Mouse (Mus musculus) spleen, adult 2 months (tissue): ENCODE results near the gene Prrg4. TPM values are rescaled to one million over a fixed set of nuclear protein-coding genes. Genes with fewer than 3 reads are reported as not detected.
"Not testable (repeated sequence)": the region's sequence is repeated elsewhere in the genome, so short reads cannot be mapped to it uniquely, and the experiment has no call there.

Experiments used
- DNase-seq, 2 experiments: peaks; one replicate each; pipeline versions ENCODE4 v3.0.0 to v3.0.0-alpha.2; 2012 to 2021; ENCODE audit warnings: low spot score in 2 of 2, low read depth in 1 of 2
- H3K27ac ChIP-seq: fragments of 200-500 bp; 2 replicates; pipeline ENCODE4 v1.5.1; 2012; ENCODE audit warnings: low read length, inconsistent platforms; ENCODE audit not compliant: insufficient read depth
- H3K27me3 ChIP-seq: fragments of 200-500 bp; 2 replicates; pipeline ENCODE4 v1.6.1; 2012; ENCODE audit warnings: mild to moderate bottlenecking, moderate library complexity, low read length, inconsistent platforms; ENCODE audit not compliant: control insufficient read depth, insufficient read depth
- H3K36me3 ChIP-seq: fragments of 200-500 bp; 2 replicates; pipeline ENCODE4 v1.6.1; 2012; ENCODE audit warnings: mild to moderate bottlenecking, low read length, inconsistent platforms; ENCODE audit not compliant: control insufficient read depth, insufficient read depth
- H3K4me1 ChIP-seq: fragments of 200-500 bp; 2 replicates; pipeline ENCODE4 v1.6.1; 2011; ENCODE audit warnings: inconsistent platforms; ENCODE audit not compliant: control insufficient read depth, insufficient read depth, insufficient read length
- H3K4me3 ChIP-seq: fragments of 200-500 bp; 2 replicates; pipeline ENCODE4 v1.5.1; 2011; ENCODE audit warnings: mild to moderate bottlenecking, inconsistent platforms; ENCODE audit not compliant: insufficient read depth, insufficient read length; ENCODE audit errors: extremely low read depth
- CTCF ChIP-seq: fragments of 200-500 bp; IDR thresholded peaks from 2 replicates; pipeline ENCODE4 v1.5.1; 2011; ENCODE audit warnings: mild to moderate bottlenecking, inconsistent platforms; ENCODE audit not compliant: insufficient read depth, insufficient read length, insufficient replicate concordance; ENCODE audit errors: extremely low read depth
- POLR2A ChIP-seq: fragments of 200-500 bp; IDR thresholded peaks from 2 replicates; pipeline ENCODE4 v1.6.1; 2011; ENCODE audit warnings: low read depth, low read length, inconsistent platforms
- WGBS: fragments of 180-500 bp; shearing (Covaris S2); methylation state at CpG from one replicate; pipeline ENCODE4 v1.1.7; 2018; 5-methylcytosine and 5-hydroxymethylcytosine counted together
- polyA plus RNA-seq: library from polyadenylated mRNA; depleted of rRNA; stranded (reverse); fragments of >200 nt; gene quantifications from 2 replicates; pipeline ENCODE4 v1.2.3, GENCODE M21; 2012

The Prrg4 gene
- polyA plus RNA-seq, 1 experiment = 0.14 TPM

DNA sequence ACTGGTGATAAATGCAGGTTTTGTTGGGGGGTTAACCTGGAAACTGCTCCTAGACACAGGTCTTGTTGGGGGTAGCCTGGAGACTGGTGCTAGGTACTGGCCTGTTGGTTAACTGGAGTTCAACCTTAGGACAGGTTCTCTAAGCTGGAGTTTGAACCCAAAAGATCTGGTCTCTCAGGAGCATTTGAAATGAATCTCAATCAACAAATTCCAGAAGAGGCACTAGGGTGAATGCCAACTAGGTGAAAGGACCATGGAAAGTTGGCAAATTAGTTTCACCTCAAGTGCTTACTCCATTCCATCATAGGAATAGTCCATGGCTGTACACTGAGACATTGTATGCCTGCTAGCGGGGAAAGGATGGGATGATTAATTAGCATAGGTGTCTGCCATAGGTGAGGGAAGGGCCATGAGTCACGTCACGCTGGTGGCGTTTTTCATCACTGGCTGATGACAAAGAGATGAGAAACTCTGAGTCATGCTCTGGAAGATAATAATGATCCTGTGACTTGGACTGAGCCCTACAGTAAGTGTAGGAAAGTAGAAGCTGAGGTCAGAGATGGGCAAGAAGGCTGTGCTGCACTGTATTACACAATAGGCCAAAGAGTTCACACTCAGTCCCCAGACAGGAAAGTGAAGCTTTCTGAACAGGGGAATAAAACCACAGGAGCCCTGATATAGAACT, 14.6 kb upstream of the Prrg4 start:
- H3K36me3 ChIP-seq = no peaks in the 10 kb centered on the region
- TF ChIP-seq POLR2A (no peak), CTCF (no peak)
- no peak overlapping the region for H3K27ac ChIP-seq
- WGBS = 83% methylated on average over 4 of the region's 4 CpGs
- no peaks in the 10 kb centered on the region for H3K4me1 ChIP-seq
- DNase-seq = no peak
- H3K4me3 ChIP-seq = no peak overlapping the region
- no peaks in the 10 kb centered on the region for H3K27me3 ChIP-seq

DNA sequence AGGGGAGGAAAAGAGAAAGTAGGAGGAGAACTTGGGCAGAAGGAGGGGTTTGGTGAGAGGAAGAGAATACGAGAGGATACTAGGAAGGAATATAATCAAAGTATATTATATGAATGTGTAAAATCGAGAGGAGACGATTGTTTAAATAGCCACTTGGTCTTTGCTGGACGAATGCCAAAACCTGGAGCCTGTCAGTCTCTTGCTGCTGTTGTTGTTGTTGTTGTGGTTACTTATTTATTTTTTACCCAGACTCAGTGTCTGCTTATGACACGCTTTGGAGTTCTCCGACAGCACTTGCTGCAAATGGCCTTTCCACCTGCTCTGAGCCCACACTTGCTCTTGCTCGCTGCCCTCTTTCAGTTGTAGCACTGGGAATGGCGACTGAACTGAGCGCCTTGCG, 10.8 kb upstream of the Prrg4 start:
- WGBS = 90% methylated on average over 10 of the region's 10 CpGs
- Histone ChIP-seq H3K36me3 (no peaks in the 10 kb centered on the region), H3K27ac (no peak overlapping the region), H3K27me3 (no peaks in the 10 kb centered on the region), H3K4me3 (no peak overlapping the region), H3K4me1 (no peaks in the 10 kb centered on the region)
- TF ChIP-seq POLR2A = no peak
- no peak for TF ChIP-seq CTCF
- DNase-seq = no peak

DNA sequence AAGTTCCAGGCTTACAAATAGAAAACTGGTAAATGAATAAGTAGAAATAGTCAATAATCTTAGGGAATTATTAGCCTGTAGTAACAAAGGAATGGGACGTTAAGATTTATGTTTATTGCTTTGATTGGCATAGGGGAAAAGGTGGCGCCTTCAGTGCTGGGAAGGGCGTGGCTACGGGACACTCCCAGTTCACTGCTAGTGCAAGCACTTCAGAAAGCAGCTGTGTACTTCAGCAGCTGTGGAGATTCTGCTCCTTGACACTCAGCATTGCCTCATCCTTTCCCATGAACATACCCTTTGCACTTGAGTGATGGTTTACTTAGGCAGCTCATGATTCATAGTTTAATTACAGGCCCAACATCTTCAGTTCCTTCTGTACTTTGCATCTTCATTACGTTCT, 9.4 kb upstream of the Prrg4 start:
- Histone ChIP-seq H3K4me3 (no peak overlapping the region), H3K4me1 (no peaks in the 10 kb centered on the region), H3K27ac (no peak overlapping the region), H3K36me3 (no peaks in the 10 kb centered on the region), H3K27me3 (no peaks in the 10 kb centered on the region)
- no peak for TF ChIP-seq POLR2A
- TF ChIP-seq CTCF = no peak
- DNase-seq = no peak
- WGBS = 70% methylated on average over 5 of the region's 5 CpGs

DNA sequence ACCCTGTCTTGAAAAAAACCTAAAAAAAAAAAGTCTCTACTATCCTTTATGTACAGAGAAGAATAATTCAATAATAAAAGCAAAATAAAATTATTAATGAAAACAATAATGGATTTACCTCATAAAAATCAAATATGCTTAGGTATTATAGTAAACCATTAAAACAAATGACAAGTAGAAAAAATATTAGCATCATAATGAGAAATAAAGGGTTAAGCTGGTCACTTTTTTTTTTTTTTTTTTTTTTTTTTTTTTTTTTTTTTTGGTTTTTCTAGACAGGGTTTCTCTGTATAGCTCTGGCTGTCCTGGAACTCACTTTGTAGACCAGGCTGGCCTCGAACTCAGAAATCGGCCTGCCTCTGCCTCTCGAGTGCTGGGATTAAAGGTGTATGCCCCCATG, 8.4 kb upstream of the Prrg4 start:
- H3K4me3 ChIP-seq = not testable (repeated sequence)
- WGBS = 85% methylated on average over 3 of the region's 3 CpGs

DNA sequence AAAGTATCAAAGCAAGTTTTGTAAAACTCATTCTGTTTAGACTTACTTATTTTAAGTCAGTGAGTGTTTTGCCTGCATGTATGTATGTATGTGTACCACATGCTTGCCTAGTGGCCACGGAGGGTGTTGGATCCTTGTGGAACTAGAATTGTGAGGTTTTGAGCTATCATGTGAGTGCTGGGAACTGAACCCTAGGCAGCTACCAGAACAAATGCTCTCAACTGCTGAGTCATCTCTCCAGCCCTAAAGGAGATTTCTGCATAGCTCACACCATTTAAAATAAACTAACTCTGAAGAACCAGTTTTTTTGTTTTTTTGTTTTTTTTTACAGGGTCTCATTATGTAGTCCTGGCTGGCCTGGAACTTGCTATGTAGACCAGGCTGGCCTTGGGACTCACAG, 6.5 kb upstream of the Prrg4 start:
- Histone ChIP-seq H3K4me1 (no peaks in the 10 kb centered on the region), H3K27ac (no peak overlapping the region), H3K36me3 (no peaks in the 10 kb centered on the region), H3K27me3 (no peaks in the 10 kb centered on the region), H3K4me3 (no peak overlapping the region)
- DNase-seq = no peak
- TF ChIP-seq POLR2A (no peak), CTCF (no peak)
- WGBS = 69% methylated on average over 1 of the region's 1 CpGs

More for the DNA sequence above, 8.4 kb upstream of the Prrg4 start:
- not testable (repeated sequence) for H3K27ac ChIP-seq, H3K4me1 ChIP-seq, H3K27me3 ChIP-seq, DNase-seq, H3K36me3 ChIP-seq

DNA sequence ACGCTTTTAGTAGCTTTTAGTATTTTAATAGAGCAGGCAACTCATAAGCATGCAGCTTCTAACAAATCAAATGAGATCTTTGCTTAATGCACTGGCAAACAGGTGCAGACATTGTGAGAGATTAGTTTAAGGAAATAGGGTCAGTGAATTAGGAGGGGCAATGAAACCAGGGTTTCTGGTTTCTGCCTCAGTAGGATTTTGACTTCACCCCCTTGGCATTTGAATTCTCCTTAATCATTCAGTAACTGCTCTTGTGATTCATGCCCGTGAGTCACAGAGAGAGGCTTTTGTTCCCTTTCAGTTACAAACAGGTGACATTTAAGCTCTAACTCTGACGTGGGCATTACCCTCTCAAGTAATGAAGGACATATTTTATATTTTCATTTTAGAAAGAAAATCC, 6.1 kb upstream of the Prrg4 start:
- Histone ChIP-seq H3K4me3 (no peak overlapping the region), H3K4me1 (no peaks in the 10 kb centered on the region), H3K27me3 (no peaks in the 10 kb centered on the region), H3K36me3 (no peaks in the 10 kb centered on the region), H3K27ac (no peak overlapping the region)
- TF ChIP-seq CTCF (no peak), POLR2A (no peak)
- DNase-seq = no peak
- WGBS = 68% methylated on average over 3 of the region's 3 CpGs

DNA sequence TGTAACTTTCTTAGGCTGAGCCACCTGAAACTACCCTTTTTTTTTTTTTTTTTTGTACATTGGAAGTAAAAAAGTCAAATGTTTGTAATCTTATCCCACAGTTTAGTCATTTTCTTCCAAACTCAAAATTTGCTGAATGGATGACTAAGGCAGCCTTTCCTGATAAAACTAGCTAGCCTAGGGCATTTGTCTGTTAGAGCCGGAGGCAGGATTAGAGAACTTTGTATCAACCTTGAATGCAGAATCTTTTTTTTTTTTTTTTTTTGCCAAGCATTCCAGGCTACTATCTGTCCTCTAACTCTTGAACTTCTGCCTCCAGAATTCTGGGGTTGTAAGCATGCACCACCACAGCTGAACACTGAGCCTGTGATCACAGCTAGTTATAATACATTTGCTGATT, 5.2 kb upstream of the Prrg4 start:
- DNase-seq = no peak
- H3K4me1 ChIP-seq = no peaks in the 10 kb centered on the region; the same call in 1 of the 2 replicates
- no peak overlapping the region for H3K27ac ChIP-seq
- no peaks in the 10 kb centered on the region for H3K36me3 ChIP-seq
- TF ChIP-seq POLR2A (no peak), CTCF (no peak)
- H3K27me3 ChIP-seq = no peaks in the 10 kb centered on the region
- WGBS = 81% methylated on average over 1 of the region's 1 CpGs
- no peak overlapping the region for H3K4me3 ChIP-seq
